Mouse (Mus musculus) ZHBTc4 (cell line): ENCODE results near the gene Cfap61.

Experiments
- DNase-seq: peaks from one replicate; pipeline ENCODE4 v3.0.0-alpha.2; 2011; ENCODE audit warnings: low read depth, low spot score

The Cfap61 gene

DNA sequence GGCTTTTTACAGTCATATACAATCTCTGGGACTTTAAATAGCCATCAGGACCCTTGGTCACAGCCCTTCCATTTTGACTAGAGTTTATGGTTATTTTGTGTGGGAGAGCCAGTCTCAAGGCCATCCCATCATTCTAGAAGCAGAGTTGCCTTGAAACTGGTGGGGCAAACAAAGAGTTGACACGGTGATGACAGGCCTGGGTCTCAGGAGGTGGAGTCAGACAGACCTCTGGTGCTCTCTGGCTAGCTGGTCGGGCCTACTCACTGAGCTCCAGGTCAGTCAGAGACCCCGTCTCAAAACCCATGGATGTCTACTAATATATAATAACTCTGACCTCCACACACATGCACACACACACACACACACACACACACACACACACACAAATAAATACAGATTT lies 206.1 kb downstream of the Cfap61 start:
- DNase-seq: no peak

DNA sequence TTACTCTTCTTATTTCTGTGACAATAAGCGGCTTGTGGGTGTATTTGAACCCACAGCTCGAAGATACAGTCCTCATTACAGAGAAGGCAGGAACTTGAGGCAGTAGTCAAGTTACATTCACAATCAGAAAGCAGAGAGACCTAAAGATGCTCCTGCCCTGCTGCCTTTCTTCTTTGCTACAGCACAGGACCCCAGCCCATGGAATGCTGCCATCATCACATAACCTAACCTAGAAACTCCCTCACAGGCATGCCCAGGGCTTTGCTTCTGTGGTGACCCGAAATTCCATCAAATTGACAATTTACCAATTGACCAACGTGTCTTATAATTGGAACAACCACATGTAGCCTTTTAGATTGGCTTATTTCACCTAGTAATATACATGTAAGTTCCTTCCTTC lies 212.7 kb downstream of the Cfap61 start:
- DNase-seq: no peak

DNA sequence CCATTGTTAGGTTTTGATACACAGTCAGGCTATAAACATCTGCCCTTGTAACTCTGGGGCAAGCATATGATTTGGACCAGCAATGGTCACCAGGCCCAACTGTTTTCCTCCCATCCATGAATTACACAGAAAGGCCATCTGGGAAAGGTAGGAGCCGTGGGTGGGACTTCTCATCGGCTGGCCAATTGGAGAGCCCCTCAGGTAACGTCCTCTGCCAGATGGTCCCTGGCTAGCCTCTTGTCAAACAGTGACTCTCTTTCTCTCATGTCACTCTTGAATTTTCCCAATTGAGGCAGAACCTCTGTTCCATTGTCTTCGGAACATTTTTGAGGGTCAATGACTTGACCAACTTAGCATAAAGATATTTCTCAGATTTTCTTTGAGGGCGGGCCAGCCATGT lies 213.2 kb downstream of the Cfap61 start:
- no peak for DNase-seq

DNA sequence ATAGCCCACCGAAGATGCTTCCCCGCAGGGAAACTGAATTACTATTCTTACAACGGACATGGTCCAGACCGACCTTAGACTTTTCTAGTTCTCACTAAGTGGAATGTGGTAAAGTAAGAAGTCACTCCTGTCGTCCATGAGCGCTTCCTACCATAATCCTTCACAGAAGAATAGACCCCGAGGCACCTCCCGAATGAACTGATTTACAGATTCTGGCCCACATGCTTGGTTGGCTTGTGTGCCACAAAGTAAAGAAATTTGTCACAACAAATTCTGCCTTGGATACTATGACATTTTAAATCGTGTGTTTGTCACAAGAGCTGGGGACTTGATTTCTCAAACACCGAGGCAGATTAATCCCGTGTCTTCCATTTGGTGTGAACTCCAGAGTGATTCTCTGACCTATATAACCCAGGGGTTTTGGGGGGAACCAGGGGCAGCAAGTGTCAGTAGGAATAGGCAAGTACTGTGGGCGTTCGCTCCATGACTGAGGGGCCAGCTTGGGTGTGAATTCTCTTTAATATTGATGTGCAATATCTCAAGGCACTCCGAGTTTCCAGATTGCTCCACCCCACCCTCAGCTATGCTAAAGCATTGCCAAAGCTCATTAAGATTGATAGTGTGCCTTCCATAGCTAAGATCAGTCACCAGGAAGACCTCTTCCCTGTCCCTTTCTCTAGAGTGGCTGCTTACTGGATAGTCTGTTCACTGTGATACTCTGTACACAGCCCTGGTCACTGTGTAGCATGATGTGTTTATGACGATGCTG lies 214.8 kb downstream of the Cfap61 start:
- no peak for DNase-seq

DNA sequence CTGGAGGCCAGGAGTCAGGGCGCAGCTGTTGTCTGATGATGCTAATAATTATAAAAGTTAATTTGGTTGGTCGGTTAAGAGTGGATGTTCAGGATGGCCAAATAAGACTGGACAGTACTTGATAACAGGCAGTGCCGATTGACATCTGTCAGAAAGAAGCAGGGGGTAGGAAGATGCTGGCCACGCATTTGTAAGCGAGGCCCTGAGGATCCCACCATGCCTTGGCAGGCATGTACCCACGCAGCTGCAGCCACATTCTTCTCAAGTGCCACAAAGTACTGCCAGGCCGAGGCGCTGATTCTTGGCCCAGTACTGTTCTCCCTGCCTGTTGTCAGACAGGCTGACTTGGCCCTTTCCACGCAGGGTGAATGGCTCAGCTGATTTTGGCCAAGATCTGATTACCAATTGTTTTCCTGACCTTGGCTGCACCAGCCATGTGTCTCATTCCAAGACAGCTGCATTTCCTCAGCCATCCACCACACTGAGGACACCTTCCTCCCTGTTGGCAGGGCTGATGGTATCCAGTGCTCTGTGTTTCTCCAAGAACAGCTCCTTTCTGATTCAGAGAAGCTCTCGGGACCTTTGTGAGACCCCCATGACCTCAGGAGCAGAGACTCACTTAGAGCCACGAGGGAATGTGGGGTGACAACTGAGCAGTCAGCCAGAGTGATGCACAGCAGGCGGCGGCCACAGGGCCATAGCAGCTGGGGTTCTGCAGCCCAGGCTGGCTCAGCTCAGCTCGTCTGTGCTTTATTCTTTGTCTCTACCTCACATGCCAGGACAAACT lies 233.6 kb downstream of the Cfap61 start:
- DNase-seq: peak; percentile 28

DNA sequence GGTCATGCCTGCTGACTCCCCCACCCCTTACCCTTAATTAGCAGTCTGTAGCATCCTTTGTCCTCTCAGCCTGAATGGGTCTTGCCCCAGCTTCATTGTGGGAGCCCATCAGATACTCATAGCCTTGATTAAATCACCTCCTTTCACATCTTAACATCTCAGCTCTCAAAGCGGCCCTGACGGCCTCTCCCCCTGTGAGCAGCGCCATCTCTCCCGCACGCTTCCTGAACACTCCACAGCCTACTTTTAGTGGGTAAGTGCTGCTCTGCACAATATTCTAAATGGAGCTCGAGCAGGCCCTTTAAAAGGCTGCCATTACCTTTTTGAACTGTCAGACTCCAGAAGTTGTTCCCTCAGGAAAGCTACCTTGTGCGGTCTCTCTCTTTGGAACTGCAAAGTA lies 234.9 kb downstream of the Cfap61 start:
- DNase-seq: peak; percentile 19

DNA sequence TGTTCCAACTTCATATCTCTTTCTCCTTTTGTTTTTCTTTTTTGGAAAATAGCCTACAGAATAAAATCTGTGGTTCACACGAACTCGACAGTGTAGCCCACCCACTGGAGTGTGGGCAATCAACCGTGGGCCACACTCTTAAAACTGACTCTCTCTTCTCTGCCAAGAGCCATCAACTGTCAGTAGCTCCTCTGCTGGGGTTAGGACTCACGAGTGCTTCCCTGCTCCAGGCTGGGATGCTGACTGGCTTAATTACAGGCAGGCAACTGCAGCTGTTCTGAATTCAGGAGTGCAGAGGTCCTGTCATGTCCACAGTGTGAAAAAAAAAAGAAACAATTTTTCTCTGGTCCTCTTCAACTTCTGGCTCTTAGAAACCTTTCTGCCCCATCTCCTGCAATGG lies 237.5 kb downstream of the Cfap61 start:
- DNase-seq: no peak

DNA sequence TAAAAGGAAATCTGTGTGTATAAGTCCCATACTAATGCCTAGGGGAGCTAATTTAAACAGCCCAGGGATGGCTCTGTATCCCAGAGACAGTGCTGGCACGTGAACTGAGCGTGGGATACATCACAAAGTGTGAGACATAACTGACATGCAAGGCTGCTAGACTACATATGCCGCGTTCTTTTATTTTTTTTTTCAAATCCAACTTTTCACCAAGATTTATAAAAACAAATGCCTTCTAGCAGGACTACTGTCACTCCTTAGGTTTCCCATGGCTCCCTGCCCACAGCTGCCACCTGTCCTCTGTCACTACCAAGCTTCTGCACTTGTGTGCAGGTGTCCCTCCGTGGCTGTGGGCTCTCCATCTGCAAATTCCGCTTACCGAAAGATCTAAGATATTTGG lies 239.6 kb downstream of the Cfap61 start:
- no peak for DNase-seq

DNA sequence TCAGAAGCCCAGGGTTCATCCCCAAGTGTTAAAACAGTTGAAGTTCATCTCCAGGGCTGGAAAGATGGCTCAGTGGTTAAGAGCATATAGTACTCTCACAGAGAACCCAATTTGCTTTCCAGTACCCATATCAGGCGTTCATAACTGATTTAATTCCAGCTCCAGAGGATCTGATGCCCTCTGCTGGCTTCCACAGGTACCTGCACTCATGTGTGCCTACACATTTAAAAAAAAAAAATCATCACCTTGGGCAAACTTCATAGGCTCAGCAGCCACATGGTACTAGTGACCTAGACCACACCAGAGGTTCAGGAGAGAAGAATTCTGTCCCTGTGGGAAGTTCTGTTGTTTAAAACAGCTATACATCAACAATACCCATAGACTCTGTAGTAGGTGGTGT lies 244.1 kb downstream of the Cfap61 start:
- peak; percentile 21 for DNase-seq

DNA sequence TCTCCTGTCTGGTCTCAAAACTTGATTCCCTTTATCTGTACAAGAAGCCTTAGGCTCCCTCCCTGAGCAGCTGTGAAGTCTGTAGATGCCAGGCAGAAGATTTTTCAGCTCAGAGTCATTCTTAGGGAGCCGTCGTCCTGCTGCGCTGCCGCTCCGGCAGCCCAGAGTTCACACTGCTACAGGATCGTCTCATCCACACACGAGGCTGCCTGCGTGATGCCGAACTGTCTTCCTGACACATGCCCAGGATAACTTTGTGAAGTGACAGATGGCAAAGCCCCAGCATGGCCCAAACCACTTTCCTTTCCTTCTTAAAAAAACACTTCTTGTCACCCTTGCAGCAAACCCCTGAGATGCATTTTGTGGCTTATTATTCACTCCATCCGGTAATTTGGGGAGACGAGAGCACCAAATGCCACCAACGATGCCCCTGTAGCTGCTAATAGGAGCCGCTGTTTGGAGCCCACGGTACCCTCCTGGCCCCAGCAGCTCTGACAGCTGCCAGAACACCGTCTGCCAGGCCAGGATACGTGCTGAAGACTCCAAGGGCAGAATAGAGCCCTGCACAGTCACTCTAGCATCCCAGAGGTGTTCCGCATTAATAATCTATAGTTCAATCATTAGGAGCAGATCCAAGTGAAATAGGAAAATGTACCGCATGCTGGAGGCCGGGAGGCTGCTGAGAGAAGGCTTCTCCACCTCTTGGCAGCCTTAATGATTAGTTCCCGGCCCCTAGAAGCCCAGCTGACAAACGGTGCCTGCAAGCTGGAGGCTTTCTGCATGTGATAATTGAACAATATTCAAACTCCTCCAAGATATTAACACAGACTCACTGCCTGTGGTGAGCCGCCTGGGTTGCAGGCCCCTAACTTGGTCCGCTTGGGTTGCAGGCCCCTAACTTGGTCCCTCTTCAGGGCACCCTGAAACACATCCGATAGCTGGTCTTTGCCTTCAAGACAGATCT lies 249.5 kb downstream of the Cfap61 start:
- DNase-seq: no peak

DNA sequence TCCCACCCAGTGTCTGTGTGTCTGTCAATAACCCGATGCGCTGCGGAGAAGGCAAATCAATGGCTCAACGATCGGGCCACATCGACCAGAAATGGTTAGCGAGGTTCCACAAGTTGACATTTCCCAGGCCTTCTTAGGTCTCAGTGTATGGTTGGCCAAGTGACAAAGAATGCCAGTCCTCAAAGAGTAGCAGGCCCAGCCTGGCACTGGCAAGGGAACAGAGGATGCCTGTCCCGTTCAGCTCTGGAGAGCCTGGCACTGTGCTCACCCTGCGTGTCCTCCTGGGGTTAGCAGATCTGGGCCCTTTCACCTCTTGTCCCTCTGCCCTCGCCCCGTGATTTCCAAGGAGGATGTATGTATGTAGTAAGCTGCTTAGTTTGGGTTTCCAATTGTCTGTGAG lies 261.5 kb downstream of the Cfap61 start:
- no peak for DNase-seq

DNA sequence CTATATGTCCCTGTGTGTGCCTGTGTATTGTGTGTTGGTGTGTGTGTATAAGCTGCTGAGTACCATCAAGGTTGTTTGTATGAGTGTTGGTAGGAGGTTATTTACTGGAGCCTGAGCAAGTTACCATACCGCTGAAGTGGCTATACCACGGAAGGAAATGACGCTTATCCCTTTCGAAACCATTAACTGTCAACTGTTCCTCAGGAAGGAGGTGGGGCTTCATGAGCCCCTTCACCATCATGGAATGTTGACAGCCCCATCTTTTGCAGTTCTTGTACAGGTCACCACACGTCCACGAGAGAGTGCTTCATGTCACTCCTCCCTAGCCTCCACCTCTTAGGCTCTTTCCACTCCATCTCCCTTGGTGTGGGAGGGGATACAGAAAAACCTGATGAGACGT lies 263.4 kb downstream of the Cfap61 start:
- no peak for DNase-seq

DNA sequence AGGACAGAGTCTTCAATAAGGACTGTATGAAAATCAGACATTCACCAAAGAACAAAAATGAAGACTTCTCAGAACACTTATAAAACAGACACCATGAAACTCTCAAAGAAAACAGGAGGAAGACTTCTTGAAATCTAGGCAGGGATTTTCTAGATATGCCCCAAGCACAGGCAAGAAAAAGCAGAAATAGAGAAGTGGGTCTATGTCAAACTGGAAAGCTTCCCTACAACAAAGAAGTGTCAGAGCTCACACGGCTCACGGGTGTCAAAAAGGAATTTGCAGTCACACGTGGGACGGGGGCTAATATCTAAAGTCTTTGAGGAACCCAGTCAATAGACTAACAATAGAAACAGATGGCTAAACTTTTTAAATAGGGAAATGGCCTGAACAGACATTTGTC lies 276.4 kb downstream of the Cfap61 start:
- DNase-seq: no peak

DNA sequence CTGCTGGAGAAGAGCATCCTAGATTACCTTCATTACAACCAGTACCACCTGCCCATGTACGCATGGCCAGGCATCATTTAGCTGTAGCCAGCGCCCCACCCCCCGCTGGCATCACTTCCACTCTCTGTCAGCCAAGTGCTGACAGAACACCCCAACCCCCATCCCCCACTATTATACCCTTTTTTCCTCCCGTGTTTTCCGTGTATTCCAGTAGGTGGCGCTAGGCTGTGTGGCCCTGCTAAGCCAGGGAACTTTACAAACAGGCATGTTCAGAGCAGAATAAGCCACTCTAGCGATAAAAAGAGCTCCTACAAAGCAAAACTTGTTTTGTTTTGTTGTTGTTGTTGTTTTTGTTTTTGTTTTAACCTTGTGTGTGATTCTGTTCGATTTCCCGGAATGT lies 280.1 kb downstream of the Cfap61 start:
- peak; percentile 87 for DNase-seq

DNA sequence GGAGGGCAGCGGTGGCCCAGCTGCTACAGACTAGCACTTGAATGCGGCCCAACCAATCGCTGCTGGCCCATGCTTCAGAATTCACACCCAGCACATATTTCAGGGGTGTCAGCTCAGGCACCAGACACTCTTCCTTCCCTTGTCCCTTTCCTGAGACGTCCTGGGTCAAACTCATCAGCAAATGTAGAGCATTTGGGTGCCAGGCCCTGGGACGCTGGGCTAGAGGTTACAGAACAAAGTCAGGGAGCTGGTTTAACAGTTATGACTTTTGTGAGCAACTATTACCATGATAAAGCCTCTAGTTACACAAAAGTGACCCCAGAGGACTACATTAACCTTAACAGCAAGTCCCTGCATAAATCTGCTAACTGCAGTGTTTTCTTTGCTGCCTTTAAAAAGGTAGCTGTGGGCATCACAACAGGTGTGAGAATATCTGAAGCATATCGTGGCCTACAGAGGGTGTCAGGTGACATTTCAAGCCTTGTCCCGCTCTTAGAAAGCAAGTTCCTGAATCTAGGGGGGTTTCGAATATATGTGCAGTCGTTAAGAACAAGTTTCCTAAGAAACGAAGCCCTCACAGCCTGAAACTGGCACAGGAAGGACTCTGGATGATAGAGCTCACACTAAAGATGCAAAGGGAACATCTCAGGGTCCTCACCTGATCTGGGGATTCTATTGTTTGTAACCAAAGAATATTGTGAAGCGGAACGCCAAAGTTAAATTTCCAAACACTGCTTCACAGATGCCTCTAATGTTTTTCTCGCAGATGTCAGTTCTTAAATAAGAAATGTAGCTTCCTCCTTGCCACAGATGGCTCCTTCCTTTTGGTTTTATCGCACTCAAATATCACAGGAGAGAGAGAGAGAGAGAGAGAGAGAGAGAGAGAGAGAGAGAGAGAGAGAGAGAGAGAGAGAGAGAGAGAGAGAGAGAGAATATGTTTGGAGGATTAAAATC lies 281.8 kb downstream of the Cfap61 start:
- DNase-seq: no peak

DNA sequence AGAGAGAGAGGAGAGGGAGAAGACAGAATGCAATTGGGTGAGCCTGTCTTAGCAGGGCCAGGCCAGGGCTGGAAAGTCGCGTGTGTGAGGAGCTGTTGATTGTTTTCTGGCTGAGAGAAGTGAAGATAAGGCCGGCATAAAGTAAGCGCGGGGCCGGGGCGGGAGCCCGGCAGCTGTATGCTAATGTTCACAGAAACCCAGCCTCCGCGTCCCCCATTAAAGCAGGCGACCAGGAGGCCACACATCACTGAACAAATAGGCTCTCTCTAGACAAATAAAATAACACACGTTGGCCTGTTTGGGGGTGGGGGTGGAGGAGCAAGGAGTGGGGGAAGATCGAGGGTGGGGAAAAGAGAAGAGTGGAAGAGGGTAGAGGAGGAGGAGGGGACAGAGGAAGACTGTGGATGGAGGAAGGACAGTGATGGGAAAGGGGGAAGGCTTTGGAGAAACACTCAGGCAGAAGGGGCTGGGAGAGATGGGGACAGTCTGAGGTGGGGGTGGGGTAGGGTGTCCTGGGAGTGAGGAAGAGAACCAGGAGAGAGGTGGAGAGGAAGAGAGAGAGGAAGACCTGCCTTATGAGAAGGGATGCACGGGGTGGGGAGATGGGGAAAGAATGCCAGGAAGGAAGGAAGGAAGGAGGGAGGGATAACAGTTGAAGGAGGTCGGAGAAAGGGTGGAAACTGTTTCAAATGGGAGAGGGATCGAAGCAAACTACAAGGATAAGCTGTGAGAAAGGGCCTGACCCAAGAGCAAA lies 282.8 kb downstream of the Cfap61 start:
- DNase-seq: peak; percentile 41

DNA sequence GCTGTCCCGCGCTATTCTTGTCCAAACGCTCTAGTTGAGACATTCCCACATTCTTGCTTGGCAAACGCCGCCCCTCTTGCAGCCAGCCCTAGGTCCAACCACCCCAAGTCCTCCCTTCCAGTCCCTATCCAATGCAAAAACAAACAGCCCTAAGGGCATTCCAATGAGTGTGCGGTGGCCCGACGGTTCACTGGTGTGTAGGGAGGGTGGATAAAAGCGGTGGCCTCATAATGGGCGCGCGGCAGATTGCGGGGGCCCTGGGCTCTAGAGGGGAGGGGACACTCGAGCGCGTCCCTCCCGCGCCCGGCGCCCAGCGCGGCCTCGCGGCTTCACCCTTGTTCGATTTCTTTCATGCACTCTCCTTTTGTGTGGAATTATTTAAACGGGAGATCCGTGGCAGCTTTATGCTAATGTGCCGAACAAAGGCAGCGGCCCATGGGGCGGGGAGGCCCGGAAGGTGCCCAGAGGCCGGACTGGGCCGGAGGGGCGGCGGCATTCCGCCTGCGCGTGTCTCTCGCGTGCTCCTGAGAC lies 283.6 kb downstream of the Cfap61 start:
- DNase-seq: peak; percentile 67

DNA sequence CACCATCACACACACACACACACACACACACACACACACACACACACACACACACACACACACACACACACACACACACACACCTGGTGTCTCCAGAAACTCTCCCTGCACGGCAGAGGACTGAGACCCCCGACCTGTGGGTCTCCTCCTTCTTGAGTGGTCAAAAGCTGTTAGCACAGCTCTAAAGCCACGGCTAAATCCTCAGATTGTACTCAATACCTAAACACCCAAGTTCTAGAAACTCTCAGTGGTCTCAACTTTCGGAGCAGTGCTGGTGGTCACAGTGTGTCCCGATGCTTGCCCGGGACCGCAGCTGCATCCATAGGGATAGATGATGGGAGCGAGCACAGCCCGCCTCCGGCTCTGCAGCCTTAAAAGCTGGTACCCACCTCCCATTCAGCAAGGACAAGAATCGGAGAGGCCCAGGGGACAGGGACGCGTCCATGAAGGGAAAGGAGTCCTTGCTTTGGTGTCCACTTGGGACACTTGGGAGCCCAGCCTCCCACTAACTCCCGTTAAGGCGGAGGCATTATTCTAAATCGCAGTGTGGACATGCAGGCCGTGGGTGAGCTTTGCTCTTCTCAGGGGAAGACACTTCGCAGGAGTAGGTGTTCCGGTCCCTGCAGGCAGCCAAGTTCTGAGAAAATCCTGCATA lies 284.4 kb downstream of the Cfap61 start:
- peak; percentile 41 for DNase-seq

DNA sequence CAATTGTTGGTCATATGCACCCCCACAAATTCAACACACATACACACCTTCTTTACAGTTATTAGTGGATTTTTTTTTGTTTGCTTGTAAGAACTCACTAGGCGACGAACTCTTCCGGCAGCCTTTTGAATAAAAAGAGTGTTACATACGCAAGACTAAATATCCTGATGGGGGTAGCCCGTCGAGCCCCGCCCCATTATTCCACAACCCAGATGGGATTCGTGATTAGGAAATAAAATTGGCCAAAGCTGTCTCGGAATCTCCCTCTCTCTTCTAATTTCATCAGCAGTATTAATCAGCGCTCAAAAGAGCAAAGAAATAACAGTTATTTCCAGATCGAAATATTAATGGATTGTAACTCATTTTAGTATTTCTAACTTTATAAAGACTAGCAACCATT lies 285.2 kb downstream of the Cfap61 start:
- no peak for DNase-seq
